Mouse (Mus musculus): ENCODE results near the gene Taar8b. TPM values are rescaled to one million over a fixed set of nuclear protein-coding genes. Genes with fewer than 3 reads are reported as not detected.

The Taar8b gene
- total and polyA plus RNA-seq, 2 experiments: not detected

GRCm38 (mm10) chr10:24058986-24059385, 33.1 kb downstream of the Taar8b start:
- no peak for TF ChIP-seq POLR2A (IDR thresholded peaks at IDR 0.05; ENCODE audit: extremely low read depth, insufficient read depth, low read length)
- TF ChIP-seq CTCF (IDR thresholded peaks at IDR 0.05; ENCODE audit: low read depth, low read length): no peak
- Histone ChIP-seq H3K9ac (ENCODE audit: low read depth, low read length) (no peak overlapping the region), H3K79me2 (ENCODE audit: control insufficient read depth, insufficient read depth, low read length) (no peaks in the 10 kb centered on the region), H3K36me3 (ENCODE audit: control insufficient read depth, insufficient read depth, low read length) (no peaks in the 10 kb centered on the region), H3K4me3 (ENCODE audit: insufficient read depth, low read depth, low read length) (no peak overlapping the region), H3K27me3 (ENCODE audit: control insufficient read depth, insufficient read depth, low read length) (no peaks in the 10 kb centered on the region), H3K27ac (replicated peaks; ENCODE audit: insufficient read depth, low read depth, low read length) (no peak overlapping the region), H3K4me1 (ENCODE audit: control insufficient read depth, insufficient read depth, low read length) (no peaks in the 10 kb centered on the region)
- DNase-seq (ENCODE audit: extremely low read depth, low read depth, low spot score): no peak
- WGBS: 80% methylated on average over 3 of the region's 3 CpGs

GRCm38 (mm10) chr10:24052039-24052438, 40.1 kb downstream of the Taar8b start:
- WGBS: 70% methylated on average over 5 of the region's 5 CpGs
- Histone ChIP-seq H3K27me3 (ENCODE audit: control insufficient read depth, insufficient read depth, low read length) (no peaks in the 10 kb centered on the region), H3K4me1 (ENCODE audit: control insufficient read depth, insufficient read depth, low read length) (no peaks in the 10 kb centered on the region), H3K36me3 (ENCODE audit: control insufficient read depth, insufficient read depth, low read length) (no peaks in the 10 kb centered on the region), H3K27ac (replicated peaks; ENCODE audit: insufficient read depth, low read depth, low read length) (no peak overlapping the region), H3K79me2 (ENCODE audit: control insufficient read depth, insufficient read depth, low read length) (no peaks in the 10 kb centered on the region), H3K9ac (ENCODE audit: low read depth, low read length) (no peak overlapping the region), H3K4me3 (ENCODE audit: insufficient read depth, low read depth, low read length) (no peak overlapping the region)
- DNase-seq (ENCODE audit: extremely low read depth, low read depth, low spot score): no peak
- TF ChIP-seq POLR2A (IDR thresholded peaks at IDR 0.05; ENCODE audit: extremely low read depth, insufficient read depth, low read length) (no peak), CTCF (IDR thresholded peaks at IDR 0.05; ENCODE audit: low read depth, low read length) (no peak)

GRCm38 (mm10) chr10:24049210-24049609, 42.9 kb downstream of the Taar8b start, which contains the start of gene Taar7f:
Taar7f (plus strand) TSS chr10:24049510.
- no peak for DNase-seq (ENCODE audit: extremely low read depth, low read depth, low spot score)
- H3K4me1 ChIP-seq (ENCODE audit: control insufficient read depth, insufficient read depth, low read length): no peaks in the 10 kb centered on the region
- TF ChIP-seq CTCF (IDR thresholded peaks at IDR 0.05; ENCODE audit: low read depth, low read length) (no peak), POLR2A (IDR thresholded peaks at IDR 0.05; ENCODE audit: extremely low read depth, insufficient read depth, low read length) (no peak)
- H3K27ac ChIP-seq (replicated peaks; ENCODE audit: insufficient read depth, low read depth, low read length): no peak within 1 kb of the TSS
- no peak within 1 kb of the TSS for H3K9ac ChIP-seq (ENCODE audit: low read depth, low read length)
- no peaks in the 10 kb centered on the region for H3K27me3 ChIP-seq (ENCODE audit: control insufficient read depth, insufficient read depth, low read length)
- H3K36me3 ChIP-seq (ENCODE audit: control insufficient read depth, insufficient read depth, low read length): no peaks in the 10 kb centered on the region
- H3K79me2 ChIP-seq (ENCODE audit: control insufficient read depth, insufficient read depth, low read length): no peaks in the 10 kb centered on the region
- no peak within 1 kb of the TSS for H3K4me3 ChIP-seq (ENCODE audit: insufficient read depth, low read depth, low read length)

Other genes with a start within 250 kb of the Taar8b start
- 86.2 and 110 TPM in 2 replicates for gene Vnn3, start 240.8 kb downstream of the Taar8b start, total RNA-seq (2014; rRNA removed)
- gene Vnn3, start 240.8 kb downstream of the Taar8b start, polyA plus RNA-seq (2012; rRNA removed): 54.9 and 58.7 TPM in 2 replicates
- 18.5 and 48.4 TPM in 2 replicates for gene Vnn1, start 197.6 kb downstream of the Taar8b start, total RNA-seq (2014; rRNA removed)
- gene Vnn1, start 197.6 kb downstream of the Taar8b start, polyA plus RNA-seq (2012; rRNA removed): 34.7 and 40.5 TPM in 2 replicates
- not detected in 2 replicates for gene Taar1, start 171.9 kb downstream of the Taar8b start, total RNA-seq (2014; rRNA removed)
- gene Taar1, start 171.9 kb downstream of the Taar8b start, polyA plus RNA-seq (2012; rRNA removed): not detected in 2 replicates
- gene Taar2, start 153.7 kb downstream of the Taar8b start, total RNA-seq (2014; rRNA removed): not detected in 2 replicates
- gene Taar2, start 153.7 kb downstream of the Taar8b start, polyA plus RNA-seq (2012; rRNA removed): not detected in 2 replicates
- gene Taar3, start 142.7 kb downstream of the Taar8b start, total RNA-seq (2014; rRNA removed): not detected in 2 replicates
- not detected in 2 replicates for gene Taar3, start 142.7 kb downstream of the Taar8b start, polyA plus RNA-seq (2012; rRNA removed)
- gene Taar4, start 131.8 kb downstream of the Taar8b start, total RNA-seq (2014; rRNA removed): not detected in 2 replicates
- gene Taar4, start 131.8 kb downstream of the Taar8b start, polyA plus RNA-seq (2012; rRNA removed): not detected in 2 replicates
- gene Taar5, start 121.6 kb downstream of the Taar8b start, total RNA-seq (2014; rRNA removed): not detected in 2 replicates
- not detected in 2 replicates for gene Taar5, start 121.6 kb downstream of the Taar8b start, polyA plus RNA-seq (2012; rRNA removed)
- not detected in 2 replicates for gene Taar6, start 106.6 kb downstream of the Taar8b start, total RNA-seq (2014; rRNA removed)
- not detected in 2 replicates for gene Taar6, start 106.6 kb downstream of the Taar8b start, polyA plus RNA-seq (2012; rRNA removed)
- not detected in 2 replicates for gene Taar7a, start 98.8 kb downstream of the Taar8b start, total RNA-seq (2014; rRNA removed)
- gene Taar7a, start 98.8 kb downstream of the Taar8b start, polyA plus RNA-seq (2012; rRNA removed): not detected in 2 replicates
- gene Taar7b, start 92.4 kb downstream of the Taar8b start, total RNA-seq (2014; rRNA removed): not detected in 2 replicates
- gene Taar7b, start 92.4 kb downstream of the Taar8b start, polyA plus RNA-seq (2012; rRNA removed): not detected in 2 replicates
- gene Taar7d, start 65.1 kb downstream of the Taar8b start, total RNA-seq (2014; rRNA removed): not detected in 2 replicates
- gene Taar7d, start 65.1 kb downstream of the Taar8b start, polyA plus RNA-seq (2012; rRNA removed): not detected in 2 replicates
- gene Taar7e, start 54.7 kb downstream of the Taar8b start, total RNA-seq (2014; rRNA removed): not detected in 2 replicates
- not detected in 2 replicates for gene Taar7e, start 54.7 kb downstream of the Taar8b start, polyA plus RNA-seq (2012; rRNA removed)
- not detected in 2 replicates for gene Taar7f, start 42.8 kb downstream of the Taar8b start, total RNA-seq (2014; rRNA removed)
- not detected in 2 replicates for gene Taar7f, start 42.8 kb downstream of the Taar8b start, polyA plus RNA-seq (2012; rRNA removed)
- gene Taar8a, start 15.8 kb downstream of the Taar8b start, total RNA-seq (2014; rRNA removed): not detected in 2 replicates
- not detected in 2 replicates for gene Taar8a, start 15.8 kb downstream of the Taar8b start, polyA plus RNA-seq (2012; rRNA removed)
- gene Taar8c, start 9.6 kb upstream of the Taar8b start, total RNA-seq (2014; rRNA removed): not detected in 2 replicates
- gene Taar8c, start 9.6 kb upstream of the Taar8b start, polyA plus RNA-seq (2012; rRNA removed): not detected in 2 replicates
- gene Taar9, start 17.2 kb upstream of the Taar8b start, total RNA-seq (2014; rRNA removed): not detected in 2 replicates
- gene Taar9, start 17.2 kb upstream of the Taar8b start, polyA plus RNA-seq (2012; rRNA removed): not detected in 2 replicates
- 13.1 and 16.9 TPM in 2 replicates for gene Stx7, start 57.0 kb upstream of the Taar8b start, total RNA-seq (2014; rRNA removed)
- gene Stx7, start 57.0 kb upstream of the Taar8b start, polyA plus RNA-seq (2012; rRNA removed): 19.2 and 22.5 TPM in 2 replicates
- gene Moxd1, start 131.2 kb upstream of the Taar8b start, total RNA-seq (2014; rRNA removed): not detected in 2 replicates
- gene Moxd1, start 131.2 kb upstream of the Taar8b start, polyA plus RNA-seq (2012; rRNA removed): not detected in 2 replicates